Mouse (Mus musculus): ENCODE data around the gene Ctsd. TPM values are rescaled to one million over a fixed set of nuclear protein-coding genes. Genes with fewer than 3 reads are reported as not detected.

Gene Ctsd
- polyA plus RNA-seq, 1 experiment = 405 TPM

GRCm38 (mm10) chr7:142389961-142390650, 2.3 kb upstream of the Ctsd start:
- H3K4me1 ChIP-seq (ENCODE audit: control insufficient read depth, insufficient read depth, low read length) = peaks cover 14% of the 10 kb centered on the region
- H3K4me3 ChIP-seq (replicated peaks; ENCODE audit: insufficient read depth, low read depth, low read length) = no peak overlapping the region
- TF ChIP-seq CTCF (IDR thresholded peaks at IDR 0.05; ENCODE audit: borderline replicate concordance, insufficient read depth, low read depth, low read length) (no peak), POLR2A (IDR thresholded peaks at IDR 0.05; ENCODE audit: borderline replicate concordance, insufficient read depth, low read length) (no peak)
- 92% methylated on average over 3 of the region's 3 CpGs for WGBS
- H3K27ac ChIP-seq (ENCODE audit: insufficient read depth, low read length) = no peak overlapping the region
- no peaks in the 10 kb centered on the region for H3K27me3 ChIP-seq (ENCODE audit: control insufficient read depth, insufficient read depth, low read length)
- DNase-seq = no peak

GRCm38 (mm10) chr7:142388740-142389139, 902 bp upstream of the Ctsd start:
- no peak for DNase-seq
- Histone ChIP-seq H3K27ac (ENCODE audit: insufficient read depth, low read length) (no peak overlapping the region), H3K4me3 (replicated peaks; ENCODE audit: insufficient read depth, low read depth, low read length) (no peak overlapping the region), H3K4me1 (ENCODE audit: control insufficient read depth, insufficient read depth, low read length) (peaks cover 14% of the 10 kb centered on the region), H3K27me3 (ENCODE audit: control insufficient read depth, insufficient read depth, low read length) (no peaks in the 10 kb centered on the region)
- 96% methylated on average over 2 of the region's 2 CpGs for WGBS
- TF ChIP-seq POLR2A (IDR thresholded peaks at IDR 0.05; ENCODE audit: borderline replicate concordance, insufficient read depth, low read length) = no peak
- TF ChIP-seq CTCF (IDR thresholded peaks at IDR 0.05; ENCODE audit: borderline replicate concordance, insufficient read depth, low read depth, low read length) = no peak

- TF ChIP-seq CTCF (IDR thresholded peaks at IDR 0.05; ENCODE audit: borderline replicate concordance, insufficient read depth, low read depth, low read length) (no peak), POLR2A (IDR thresholded peaks at IDR 0.05; ENCODE audit: borderline replicate concordance, insufficient read depth, low read length) (no peak)
- no peak for DNase-seq
- Histone ChIP-seq H3K27ac (ENCODE audit: insufficient read depth, low read length) (peak overlapping the region; percentile 16; the same call in 1 of the 2 replicates), H3K4me1 (ENCODE audit: control insufficient read depth, insufficient read depth, low read length) (peaks cover 14% of the 10 kb centered on the region), H3K4me3 (replicated peaks; ENCODE audit: insufficient read depth, low read depth, low read length) (peak overlapping the region; percentile 93), H3K27me3 (ENCODE audit: control insufficient read depth, insufficient read depth, low read length) (no peaks in the 10 kb centered on the region)
- 91% methylated on average over 1 of the region's 1 CpGs for WGBS
These were observed 360 bp upstream of the Ctsd start for GRCm38 (mm10) chr7:142388198-142388597.

GRCm38 (mm10) chr7:142386621-142387201, 1.1 kb downstream of the Ctsd start:
- Histone ChIP-seq H3K4me1 (ENCODE audit: control insufficient read depth, insufficient read depth, low read length) (peaks cover 18% of the 10 kb centered on the region), H3K27ac (ENCODE audit: insufficient read depth, low read length) (peak overlapping the region; percentile 55; the same call in 1 of the 2 replicates), H3K27me3 (ENCODE audit: control insufficient read depth, insufficient read depth, low read length) (no peaks in the 10 kb centered on the region), H3K4me3 (replicated peaks; ENCODE audit: insufficient read depth, low read depth, low read length) (peak overlapping the region; percentile 93)
- no peak for TF ChIP-seq CTCF (IDR thresholded peaks at IDR 0.05; ENCODE audit: borderline replicate concordance, insufficient read depth, low read depth, low read length)
- no peak for TF ChIP-seq POLR2A (IDR thresholded peaks at IDR 0.05; ENCODE audit: borderline replicate concordance, insufficient read depth, low read length)
- 1% methylated on average over 6 of the region's 6 CpGs for WGBS
- peak in 1 of 2 experiments; percentile 43 for DNase-seq

- Histone ChIP-seq H3K4me1 (ENCODE audit: control insufficient read depth, insufficient read depth, low read length) (peaks cover 18% of the 10 kb centered on the region), H3K4me3 (replicated peaks; ENCODE audit: insufficient read depth, low read depth, low read length) (peak overlapping the region; percentile 93), H3K27me3 (ENCODE audit: control insufficient read depth, insufficient read depth, low read length) (no peaks in the 10 kb centered on the region), H3K27ac (ENCODE audit: insufficient read depth, low read length) (no peak overlapping the region)
- 59% methylated on average over 3 of the region's 3 CpGs for WGBS
- no peak for DNase-seq
- TF ChIP-seq POLR2A (IDR thresholded peaks at IDR 0.05; ENCODE audit: borderline replicate concordance, insufficient read depth, low read length) = no peak
- no peak for TF ChIP-seq CTCF (IDR thresholded peaks at IDR 0.05; ENCODE audit: borderline replicate concordance, insufficient read depth, low read depth, low read length)
These were observed 2.0 kb downstream of the Ctsd start for GRCm38 (mm10) chr7:142385742-142386403.

GRCm38 (mm10) chr7:142384306-142384705, 3.5 kb downstream of the Ctsd start:
- no peak for DNase-seq
- Histone ChIP-seq H3K4me3 (replicated peaks; ENCODE audit: insufficient read depth, low read depth, low read length) (no peak overlapping the region), H3K27ac (ENCODE audit: insufficient read depth, low read length) (no peak overlapping the region), H3K4me1 (ENCODE audit: control insufficient read depth, insufficient read depth, low read length) (peaks cover 18% of the 10 kb centered on the region), H3K27me3 (ENCODE audit: control insufficient read depth, insufficient read depth, low read length) (no peaks in the 10 kb centered on the region)
- WGBS = 79% methylated on average over 10 of the region's 10 CpGs
- no peak for TF ChIP-seq CTCF (IDR thresholded peaks at IDR 0.05; ENCODE audit: borderline replicate concordance, insufficient read depth, low read depth, low read length)
- TF ChIP-seq POLR2A (IDR thresholded peaks at IDR 0.05; ENCODE audit: borderline replicate concordance, insufficient read depth, low read length) = no peak

GRCm38 (mm10) chr7:142382567-142382966, 5.3 kb downstream of the Ctsd start, which contains the start of gene Gm49369:
Gm49369 (minus strand) TSS chr7:142382667.
- no peak for DNase-seq
- H3K4me3 ChIP-seq (replicated peaks; ENCODE audit: insufficient read depth, low read depth, low read length) = no peak within 1 kb of the TSS
- TF ChIP-seq POLR2A (IDR thresholded peaks at IDR 0.05; ENCODE audit: borderline replicate concordance, insufficient read depth, low read length) = no peak
- TF ChIP-seq CTCF (IDR thresholded peaks at IDR 0.05; ENCODE audit: borderline replicate concordance, insufficient read depth, low read depth, low read length) = no peak
- H3K27me3 ChIP-seq (ENCODE audit: control insufficient read depth, insufficient read depth, low read length) = no peaks in the 10 kb centered on the region
- peaks cover 18% of the 10 kb centered on the region for H3K4me1 ChIP-seq (ENCODE audit: control insufficient read depth, insufficient read depth, low read length)
- WGBS = 94% methylated on average over 5 of the region's 5 CpGs
- no peak within 1 kb of the TSS for H3K27ac ChIP-seq (ENCODE audit: insufficient read depth, low read length)
